Mouse (Mus musculus) kidney, postnatal 10 days (tissue): ENCODE data around the gene Dlg2.

Source experiments
- DNase-seq: peaks from one replicate; pipeline ENCODE4 v3.0.0; 2021; ENCODE audit warnings: mixed read lengths

Gene Dlg2

DNA sequence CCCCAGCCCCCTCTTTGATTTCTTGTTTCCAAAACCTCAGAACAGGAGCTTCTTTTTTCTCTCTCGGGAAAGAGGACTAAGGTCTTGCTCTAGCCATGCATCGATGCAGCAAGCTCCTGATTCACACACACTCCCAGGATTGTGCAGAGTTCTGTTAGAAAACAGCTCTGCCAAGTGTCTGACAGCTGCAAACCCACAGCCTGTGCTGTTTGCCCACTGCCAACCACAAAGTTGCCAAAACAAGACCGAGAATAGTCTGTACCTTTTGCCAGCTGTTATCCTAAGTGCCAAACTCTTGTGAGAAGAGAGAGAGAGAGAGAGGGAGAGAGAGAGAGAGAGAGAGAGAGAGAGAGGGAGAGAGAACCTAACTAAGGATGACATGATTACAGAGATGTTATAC is 1948.2 kb downstream of the Dlg2 start:
- DNase-seq: no peak

DNA sequence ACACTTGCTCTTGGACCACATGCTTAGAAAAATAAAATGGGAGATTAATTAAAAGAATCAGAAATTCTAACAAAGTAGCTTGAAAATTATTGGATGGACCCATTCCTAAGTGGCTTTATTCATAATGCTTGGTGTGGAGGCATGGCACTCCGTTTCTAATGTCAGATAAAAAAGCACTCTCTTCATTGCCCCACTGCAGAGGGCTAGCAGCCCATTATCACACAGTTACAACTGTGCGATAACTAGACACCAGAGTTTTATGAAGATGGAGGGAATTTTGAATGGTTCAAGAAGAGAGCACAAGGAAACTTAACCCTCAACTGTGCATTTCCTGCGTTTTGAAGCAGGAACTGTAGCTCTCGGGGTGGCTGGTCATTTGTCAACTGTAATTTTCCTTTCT is 1950.8 kb downstream of the Dlg2 start:
- no peak for DNase-seq

DNA sequence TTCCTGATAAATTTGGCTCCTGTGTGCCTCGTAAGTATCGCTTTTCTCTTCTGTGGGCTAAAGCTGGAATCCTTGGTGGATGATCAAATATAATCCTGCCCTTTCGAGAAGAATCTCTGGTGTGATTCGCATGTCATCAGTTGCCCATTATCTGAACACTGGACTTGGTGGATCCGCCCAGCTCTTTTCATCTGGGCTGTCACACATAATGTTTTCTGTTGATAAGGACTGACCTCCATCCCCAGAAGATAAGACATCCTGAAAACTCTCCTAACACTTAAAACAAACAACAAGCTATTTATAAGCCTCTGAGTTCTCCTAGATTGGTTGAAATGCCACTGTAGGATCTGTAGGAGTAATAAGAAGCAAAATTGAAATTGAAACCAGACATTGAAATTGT is 1952.2 kb downstream of the Dlg2 start:
- no peak for DNase-seq

DNA sequence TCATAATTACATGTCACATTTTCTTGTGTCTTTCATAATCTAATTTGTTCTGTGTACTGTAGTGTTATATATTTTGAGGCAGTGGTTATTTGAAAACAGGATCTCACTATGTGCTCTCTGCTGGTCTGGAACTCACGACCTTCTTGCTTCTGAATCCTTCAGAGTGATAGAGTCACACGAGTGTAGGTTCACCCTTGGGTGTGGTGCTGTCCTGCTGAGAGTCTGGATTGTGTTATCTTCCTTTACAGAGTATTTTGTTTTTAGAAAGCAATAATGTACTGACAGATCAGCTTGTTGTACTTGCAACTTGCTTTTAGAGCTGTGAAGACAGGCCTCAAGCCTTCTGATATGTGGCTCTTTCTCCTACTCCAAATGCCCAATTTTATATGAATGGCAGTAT is 1953.8 kb downstream of the Dlg2 start:
- DNase-seq: no peak

DNA sequence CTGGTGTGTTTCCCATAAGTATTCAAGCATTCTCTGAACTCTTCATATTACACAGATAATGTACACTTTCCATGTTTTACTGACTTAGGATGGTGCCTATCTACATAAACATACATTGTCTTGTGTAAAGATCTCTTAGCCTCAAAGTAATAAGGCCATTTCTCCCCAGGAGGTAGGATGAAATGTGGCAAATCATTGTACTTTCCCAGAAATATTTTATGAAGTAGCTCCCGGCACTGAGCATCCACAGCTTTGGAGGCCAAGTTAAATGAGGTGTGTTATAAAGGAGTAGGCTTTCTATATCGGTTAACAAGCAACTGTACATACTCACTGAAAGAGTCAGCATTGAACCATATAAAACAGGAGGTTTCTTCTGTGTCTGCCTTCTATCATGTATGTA is 1960.7 kb downstream of the Dlg2 start:
- no peak for DNase-seq

DNA sequence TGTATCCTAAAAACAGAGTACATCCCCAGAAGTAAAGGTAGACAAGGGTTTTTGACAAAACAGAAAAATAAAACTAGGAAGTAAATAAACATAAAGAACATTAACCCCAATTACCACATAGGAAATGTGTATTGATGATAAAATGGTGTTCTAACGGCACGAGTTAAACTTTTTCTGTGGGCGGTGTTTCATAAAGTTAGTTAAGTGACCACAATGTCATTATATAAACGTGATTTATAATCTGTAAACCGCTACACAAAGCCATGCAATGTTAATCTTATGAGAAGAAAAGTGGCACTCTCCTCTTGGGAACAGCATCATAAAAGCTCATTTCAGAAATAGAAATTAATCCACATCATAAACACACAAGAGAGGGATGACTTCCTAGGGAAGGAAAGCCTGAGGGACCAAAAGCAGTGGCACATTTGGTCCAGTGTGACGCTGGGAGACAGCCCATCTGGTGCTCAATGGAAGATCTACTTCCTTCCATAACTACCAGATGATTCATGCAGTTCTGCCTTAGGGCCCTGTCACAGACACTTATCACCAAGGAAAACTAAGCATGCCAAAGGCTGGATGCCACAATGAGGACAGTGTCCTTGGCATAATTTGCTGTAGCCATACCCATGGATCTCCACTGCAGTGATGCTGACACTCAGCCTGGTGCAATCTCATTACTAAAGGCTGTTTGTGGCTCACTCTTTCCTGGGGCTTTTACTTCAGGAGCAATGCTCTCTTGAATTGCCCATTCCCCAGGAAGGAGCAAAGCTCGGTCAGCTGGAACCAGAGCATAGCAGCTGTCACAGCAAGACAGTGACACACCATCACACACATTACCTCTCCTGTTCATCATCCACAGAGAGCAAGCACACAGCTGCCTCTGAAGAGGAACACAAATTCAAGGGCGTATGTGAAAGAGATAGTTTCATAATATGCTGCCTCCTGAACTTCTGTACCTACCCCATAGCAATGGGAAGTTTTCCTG is 1963.3 kb downstream of the Dlg2 start:
- DNase-seq: no peak

DNA sequence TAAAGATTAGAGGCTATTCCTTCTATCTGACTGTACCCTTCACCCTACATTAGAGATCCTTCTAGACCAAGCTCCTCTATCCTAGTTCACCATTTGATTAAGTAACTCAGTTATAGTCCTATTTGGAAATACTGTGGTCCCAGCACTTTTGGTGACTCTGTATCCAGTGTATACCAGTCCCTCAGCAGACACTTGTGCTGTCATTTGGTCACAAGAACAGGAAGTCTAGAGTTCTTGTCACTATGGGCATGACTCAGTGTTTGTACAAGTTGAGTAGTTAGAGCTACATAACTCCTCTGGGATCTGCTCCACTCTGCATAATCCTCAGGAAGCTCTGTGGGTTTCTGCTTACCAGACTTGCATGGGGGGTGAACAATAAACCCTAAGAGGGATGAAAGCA is 1965.1 kb downstream of the Dlg2 start:
- DNase-seq: no peak

DNA sequence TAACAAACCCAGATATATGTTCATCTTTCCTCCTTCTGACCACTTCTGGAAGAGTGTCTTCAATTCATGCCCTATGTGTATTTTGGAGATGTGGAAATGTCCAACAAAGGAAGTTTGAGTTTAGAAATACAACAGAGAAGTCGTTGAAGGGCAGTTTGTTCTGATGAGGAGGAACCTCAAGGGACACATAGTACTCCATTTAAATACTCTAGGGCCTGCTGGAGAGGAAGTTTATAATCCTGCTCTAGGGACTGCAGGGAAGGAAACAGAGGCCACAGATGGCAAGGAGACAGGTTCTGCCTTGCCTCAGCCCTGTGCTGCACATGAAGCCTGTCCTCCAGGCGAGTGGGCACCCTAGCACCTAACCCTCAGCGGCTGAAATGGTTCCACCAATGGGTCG is 1965.6 kb downstream of the Dlg2 start:
- no peak for DNase-seq

DNA sequence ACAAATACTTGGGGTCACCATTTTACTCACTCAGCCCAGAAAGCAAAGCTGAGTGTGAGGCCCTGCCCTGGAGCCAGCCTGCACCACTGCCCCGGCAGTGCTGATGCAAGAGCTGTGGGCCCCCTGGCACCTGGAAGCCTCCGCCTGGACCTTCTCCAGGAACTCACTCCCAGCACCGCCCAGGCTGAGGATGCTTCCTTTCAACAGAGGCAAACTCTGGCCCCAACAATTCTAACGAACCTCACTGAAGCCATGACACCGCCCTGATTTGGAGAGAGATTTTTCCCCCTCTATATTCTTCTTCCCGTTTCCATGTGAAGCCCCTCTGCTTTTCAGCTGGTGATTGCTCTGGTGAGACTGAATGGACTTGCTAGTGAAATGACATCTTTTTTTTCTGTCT is 1971.5 kb downstream of the Dlg2 start:
- DNase-seq: no peak

DNA sequence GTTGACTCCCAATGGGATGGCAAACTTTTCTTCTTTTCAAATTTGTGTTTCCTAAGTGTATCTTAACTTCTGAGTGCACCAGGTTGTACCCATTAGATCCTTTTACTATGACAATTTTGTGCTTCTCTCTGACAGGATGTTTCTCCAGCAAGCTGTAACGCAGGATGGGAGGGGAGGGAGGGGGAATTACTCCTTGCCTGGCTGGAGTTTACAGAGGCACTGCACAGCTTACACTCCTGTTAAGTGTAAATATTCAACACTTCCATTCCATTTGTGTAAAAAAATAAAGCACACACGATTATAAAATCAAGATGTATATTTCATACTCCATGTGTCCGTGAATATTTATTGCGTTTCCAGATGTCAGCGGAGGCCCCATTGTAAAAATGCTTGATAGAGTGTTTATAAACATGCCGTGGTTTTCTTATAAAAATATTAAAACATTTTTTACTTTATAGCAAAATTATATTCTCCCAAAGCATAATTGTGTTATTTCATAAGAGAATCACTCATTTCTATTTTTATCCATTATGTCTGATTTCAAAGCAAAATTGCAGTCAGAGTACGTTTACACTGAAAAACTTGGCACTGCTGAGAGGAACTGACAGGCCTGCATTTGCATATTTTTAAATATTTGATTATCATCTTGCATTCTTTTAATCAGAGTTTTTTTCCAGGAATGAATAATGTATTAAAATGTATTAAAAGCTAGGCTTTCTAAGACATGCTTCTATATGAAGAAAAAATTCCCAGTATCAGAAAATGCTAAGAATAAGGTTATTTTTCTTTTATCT is 1972.5 kb downstream of the Dlg2 start:
- DNase-seq: no peak

DNA sequence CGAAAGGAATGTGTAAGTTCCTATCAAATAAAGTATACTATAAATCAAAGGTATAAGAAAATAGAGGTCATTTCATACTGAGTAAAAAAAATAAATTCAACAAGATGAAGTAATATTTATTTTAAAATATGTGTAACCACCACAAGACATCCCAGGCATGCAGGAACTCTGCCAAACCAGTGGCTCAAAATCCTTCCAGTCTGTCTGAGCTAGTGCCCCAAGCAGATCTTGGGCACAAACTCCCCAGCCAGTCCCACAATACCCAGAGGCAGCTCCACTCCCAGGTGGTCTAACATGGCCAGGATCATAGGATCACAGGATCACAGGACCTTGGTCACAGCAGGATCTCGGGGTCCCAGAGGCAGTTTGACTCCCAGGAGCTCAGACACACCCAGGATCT is 1977.7 kb downstream of the Dlg2 start:
- DNase-seq: no peak

DNA sequence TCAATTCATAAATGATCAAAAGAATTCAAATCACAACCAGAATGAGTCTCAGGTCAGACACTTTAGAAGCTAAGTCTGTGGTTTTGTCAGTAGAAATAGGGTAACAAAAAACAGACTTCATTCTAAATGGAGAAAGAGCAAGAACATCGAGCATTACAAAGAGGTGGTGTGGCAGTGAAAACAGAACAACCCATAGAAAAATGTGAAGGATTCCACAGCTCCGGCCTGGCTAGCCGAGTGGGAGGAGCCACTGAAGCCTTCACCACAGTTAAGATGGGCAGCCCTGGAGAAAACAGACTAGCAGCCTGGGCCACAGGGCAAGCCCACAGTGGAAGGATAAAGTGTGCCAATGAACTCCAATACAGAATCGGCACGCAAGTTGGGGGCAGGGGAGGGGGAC is 1979.5 kb downstream of the Dlg2 start:
- no peak for DNase-seq

DNA sequence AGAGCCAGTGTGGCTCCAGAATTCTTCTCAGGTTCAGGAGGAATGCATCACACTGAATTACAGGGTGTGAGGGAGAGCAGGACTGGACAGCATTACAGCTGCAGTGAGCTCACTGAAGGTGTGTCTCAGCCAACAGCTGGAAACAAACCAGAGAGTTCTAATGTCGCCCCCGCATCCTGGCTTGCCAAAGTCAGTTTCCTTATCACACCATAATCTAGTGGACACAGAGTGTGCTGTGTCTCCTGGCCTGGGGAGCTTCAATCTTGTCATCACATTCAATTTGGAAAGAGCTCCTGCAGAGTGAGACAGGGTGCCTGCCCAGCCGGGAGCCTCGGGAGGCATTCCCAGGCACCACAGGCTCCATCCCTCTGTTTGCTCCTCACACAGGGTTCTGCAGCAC is 1981.3 kb downstream of the Dlg2 start:
- no peak for DNase-seq

DNA sequence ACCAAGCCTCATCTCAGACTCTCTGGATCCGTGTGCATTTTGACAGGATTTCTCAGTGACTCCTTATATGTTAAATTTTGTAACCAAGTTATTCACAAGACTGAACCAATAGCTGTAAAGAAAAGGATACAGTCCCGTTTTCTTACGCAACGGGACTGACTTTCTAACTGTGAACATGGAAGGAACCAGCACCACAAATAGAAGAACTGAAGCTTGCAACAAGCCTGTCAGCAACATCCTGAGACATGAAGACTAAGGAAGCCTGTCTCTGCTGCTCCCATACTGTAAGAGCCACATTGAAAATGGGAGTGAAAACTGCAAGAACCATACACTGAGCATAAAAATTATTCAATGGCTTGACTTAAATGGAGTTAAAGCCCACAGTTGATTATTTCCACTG is 1981.8 kb downstream of the Dlg2 start:
- DNase-seq: no peak

DNA sequence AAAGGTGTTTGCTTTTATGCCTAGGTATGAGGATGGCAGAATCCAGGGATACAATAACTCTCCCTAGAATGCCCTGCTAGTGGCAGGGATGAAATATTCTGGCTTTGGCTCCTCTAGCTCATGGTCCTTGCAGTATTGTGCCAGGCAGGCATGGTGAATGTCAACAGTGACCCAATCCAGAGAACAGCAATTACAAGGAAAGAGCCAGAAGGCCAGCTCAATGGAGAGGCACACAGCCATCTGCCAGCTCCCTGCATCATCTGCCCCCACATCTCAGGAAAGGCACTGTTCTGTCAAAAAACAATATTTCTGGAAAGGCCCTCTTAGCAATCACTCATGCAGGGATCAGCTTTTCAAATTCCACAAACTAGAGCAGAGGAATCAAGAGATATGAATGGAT is 1984.1 kb downstream of the Dlg2 start:
- no peak for DNase-seq

DNA sequence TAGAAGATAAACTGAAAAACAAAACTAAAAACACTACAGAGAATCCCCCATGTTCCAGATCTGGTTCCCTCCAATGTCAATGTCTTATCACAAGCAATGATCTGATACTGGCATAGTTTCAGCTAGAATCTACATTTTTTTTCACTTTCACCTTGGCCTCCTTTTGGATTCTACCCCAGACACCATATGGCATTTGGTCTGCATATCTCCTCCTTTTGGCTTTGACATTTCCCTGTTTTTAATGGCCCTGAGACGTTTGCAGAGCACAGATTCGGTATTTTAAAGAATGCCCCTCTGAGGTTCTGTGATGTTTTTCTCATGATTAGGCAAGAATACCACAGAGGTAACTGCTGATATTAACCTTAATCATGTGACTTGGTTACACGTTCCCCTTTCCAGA is 1984.8 kb downstream of the Dlg2 start:
- DNase-seq: no peak

DNA sequence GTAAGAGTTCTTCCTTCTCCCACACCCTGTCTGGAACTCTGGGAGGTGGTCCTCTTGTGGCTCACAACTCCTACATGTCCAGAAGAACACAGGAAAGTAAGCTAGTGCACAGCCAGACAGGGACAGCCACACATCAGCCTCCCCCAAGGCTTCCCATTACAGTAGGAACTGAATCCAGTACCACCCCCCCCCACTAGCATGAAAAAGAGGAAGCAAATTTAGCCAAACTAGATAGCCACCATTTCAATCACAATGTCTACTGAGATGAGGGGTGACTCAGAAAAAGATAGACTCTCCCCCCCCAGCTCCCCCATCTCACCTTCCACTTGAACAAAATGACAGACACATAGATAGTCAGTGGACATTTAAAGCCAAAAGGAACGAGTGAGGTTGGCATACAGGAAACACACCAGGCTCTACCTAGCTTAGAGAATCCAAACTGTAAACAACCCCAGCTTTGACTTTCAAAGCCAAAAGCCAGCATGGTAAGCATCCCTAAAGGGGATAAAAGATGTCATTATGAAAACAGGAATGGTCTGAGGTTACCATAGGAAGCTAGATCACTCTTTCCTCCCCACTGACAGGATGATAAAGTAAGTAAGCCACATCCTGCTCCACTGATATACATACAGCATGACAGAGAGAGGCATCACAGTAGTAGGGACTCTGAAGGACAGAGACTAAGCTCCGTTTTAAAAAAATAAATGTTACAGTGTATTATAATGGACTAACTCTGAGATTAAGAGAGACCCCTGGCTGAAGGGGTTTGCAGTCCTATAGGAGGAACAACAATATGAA is 1986.8 kb downstream of the Dlg2 start:
- no peak for DNase-seq

DNA sequence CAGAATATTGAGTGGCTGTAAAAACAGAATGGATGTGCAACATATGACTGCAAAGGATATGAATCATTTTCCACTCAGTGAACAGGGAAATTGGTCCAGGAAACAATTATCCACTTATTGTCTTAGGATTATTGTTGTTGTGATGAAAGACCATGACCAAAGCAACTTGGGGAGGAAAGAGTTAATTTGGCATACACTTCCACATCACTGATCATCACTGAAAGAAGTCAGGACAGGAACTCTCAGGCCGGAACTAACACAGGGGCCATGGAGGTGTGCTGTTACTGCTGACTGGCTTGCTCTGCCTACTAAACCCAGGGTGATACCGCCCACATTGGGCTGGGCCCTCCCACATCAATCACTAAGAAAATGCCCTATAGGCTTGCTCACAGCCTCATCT is 1987.8 kb downstream of the Dlg2 start:
- no peak for DNase-seq

DNA sequence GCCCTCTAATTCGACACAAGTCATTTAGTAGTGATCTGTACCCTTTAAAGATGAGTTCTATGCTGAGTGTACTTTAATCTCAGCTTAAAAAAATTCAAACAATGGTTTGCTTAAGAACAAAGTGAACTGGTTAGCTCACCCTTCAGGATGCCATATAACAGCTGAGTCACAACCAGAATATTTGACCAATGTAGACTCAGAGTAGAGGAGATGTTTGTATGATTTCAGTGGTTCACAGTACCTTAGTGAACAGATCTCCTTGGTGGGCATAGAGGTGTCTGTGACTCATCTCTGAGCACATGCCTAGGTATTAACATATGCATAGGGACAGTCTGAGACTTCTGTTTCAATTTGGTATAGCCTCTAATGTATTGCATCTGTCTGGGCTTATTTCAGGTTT is 2002.7 kb downstream of the Dlg2 start:
- DNase-seq: no peak

DNA sequence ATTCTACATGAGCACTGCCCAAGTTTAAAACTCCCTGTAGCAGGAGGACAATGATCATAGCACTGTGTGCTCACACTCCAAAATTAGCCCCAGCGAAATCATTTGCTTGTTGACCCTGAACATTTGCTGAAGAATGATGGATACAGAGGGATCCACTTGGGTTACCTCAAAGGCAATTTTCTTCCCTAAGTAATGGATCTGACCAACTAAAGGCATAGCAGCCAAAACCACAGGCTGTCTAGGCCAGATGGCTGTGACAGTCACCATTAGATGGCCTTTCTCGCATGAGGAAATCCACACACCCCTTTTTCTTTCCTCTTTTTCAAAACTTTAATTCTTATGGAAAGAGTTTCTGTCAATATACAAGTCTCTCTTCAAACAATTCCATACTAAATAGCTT is 2003.3 kb downstream of the Dlg2 start:
- no peak for DNase-seq

DNA sequence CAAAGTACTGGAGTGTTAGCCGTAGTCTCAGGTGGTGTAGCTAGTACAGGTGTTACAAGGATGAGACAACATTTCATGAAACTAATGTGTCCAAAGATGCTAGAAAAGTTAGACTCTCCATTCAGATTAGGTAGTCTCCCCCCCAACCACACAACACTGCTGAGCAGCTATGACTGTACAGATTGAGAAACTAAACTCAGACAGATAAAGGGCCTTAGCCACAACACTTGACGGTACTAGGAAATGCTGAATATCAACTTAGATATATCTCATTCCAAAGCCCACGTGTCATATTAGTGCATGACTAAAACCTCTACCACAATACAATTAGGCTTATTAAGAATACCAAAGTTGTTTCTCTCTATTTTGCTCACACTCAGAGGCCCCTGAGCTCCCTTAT is 2006.9 kb downstream of the Dlg2 start:
- no peak for DNase-seq

DNA sequence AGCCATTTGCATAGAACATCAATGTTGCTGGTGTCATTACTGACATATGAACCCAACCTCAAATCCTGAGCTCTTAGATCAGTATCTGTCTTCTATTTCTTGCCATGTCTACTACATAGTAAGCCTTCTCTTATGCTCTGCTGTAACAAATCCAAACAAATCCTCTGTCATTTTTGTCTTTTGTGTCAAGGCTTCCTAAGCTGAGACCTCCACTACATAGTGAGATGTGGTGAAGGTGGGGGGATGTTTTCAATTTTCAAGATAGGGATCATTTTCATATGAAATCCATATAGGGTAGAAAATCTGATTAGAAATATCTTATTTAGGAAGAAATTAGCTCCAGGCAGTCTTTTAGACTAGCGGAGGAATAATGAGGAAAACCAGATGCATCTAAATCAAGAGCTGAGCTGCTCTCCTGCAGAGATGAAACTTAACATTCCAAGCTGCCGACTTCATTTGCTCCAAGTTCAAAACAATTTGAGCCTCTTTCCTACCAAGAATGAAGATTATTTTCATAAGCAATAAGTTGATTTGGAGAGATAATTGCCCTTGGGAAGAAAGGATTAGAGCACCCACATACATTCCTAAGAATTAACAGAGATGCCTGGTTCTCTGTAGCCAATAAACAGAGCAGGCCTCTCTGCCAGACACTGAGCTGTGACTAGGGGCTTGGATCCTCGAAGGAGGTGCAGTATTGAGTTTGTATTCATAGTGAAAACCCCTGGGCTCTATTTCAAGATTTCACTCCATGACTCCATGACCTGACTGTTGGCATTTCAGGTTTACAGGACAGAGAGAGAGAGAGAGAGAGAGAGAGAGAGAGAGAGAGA is 2009.6 kb downstream of the Dlg2 start:
- DNase-seq: no peak
